Mouse (Mus musculus): ENCODE measurements around the gene Spocd1. TPM values are rescaled to one million over a fixed set of nuclear protein-coding genes. Genes with fewer than 3 reads are reported as not detected.

Gene Spocd1
- polyA plus RNA-seq, 1 experiment from 2014 or later: 0.06 TPM

GRCm38 (mm10) chr4:129978227-129978626, 49.2 kb downstream of the Spocd1 start:
- no peak for ATAC-seq (ENCODE audit: insufficient number of reproducible peaks, insufficient read depth, low FRiP score, low TSS enrichment, low read depth)
- peaks cover 76% of the 10 kb centered on the region for H3K27me3 ChIP-seq
- H3K9me3 ChIP-seq: no peaks in the 10 kb centered on the region
- peaks cover 28% of the 10 kb centered on the region for H3K4me1 ChIP-seq
- H3K4me3 ChIP-seq: no peak overlapping the region
- no peak overlapping the region for H3K9ac ChIP-seq
- H3K27ac ChIP-seq: no peak overlapping the region
- no peak overlapping the region for H3K4me2 ChIP-seq
- no peaks in the 10 kb centered on the region for H3K36me3 ChIP-seq
- WGBS: 56% methylated on average over 4 of the region's 4 CpGs

GRCm38 (mm10) chr4:129978930-129979329, 49.9 kb downstream of the Spocd1 start:
- H3K9me3 ChIP-seq: no peaks in the 10 kb centered on the region
- 58% methylated on average over 4 of the region's 4 CpGs for WGBS
- no peaks in the 10 kb centered on the region for H3K36me3 ChIP-seq
- no peak overlapping the region for H3K4me2 ChIP-seq
- no peak overlapping the region for H3K27ac ChIP-seq
- no peak for ATAC-seq (ENCODE audit: insufficient number of reproducible peaks, insufficient read depth, low FRiP score, low TSS enrichment, low read depth)
- no peak overlapping the region for H3K4me3 ChIP-seq
- H3K9ac ChIP-seq: no peak overlapping the region
- peaks cover 35% of the 10 kb centered on the region for H3K4me1 ChIP-seq
- H3K27me3 ChIP-seq: peaks cover 76% of the 10 kb centered on the region

DNA sequence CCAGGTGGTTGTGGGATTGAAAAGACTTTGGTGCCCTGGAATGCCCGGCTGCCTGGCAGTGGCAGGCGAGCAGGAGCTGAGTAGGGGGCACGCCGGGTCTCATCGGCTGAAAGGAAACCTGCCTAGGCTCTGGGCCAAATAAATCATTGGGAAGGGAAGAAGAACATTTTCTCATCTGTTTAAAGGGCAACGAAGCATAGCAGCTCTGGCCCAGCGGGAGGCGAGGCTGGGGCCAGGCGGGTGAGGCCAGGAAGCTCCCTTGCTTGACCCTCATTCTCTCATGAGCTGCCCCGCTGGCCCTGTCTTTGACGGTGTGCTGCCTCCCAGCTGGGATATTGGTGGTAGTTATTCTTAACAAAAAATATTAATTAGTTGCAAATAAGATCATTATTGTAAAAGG, 52.6 kb downstream of the Spocd1 start:
- no peaks in the 10 kb centered on the region for H3K9me3 ChIP-seq
- WGBS: 43% methylated on average over 11 of the region's 11 CpGs
- no peaks in the 10 kb centered on the region for H3K36me3 ChIP-seq
- no peak overlapping the region for H3K27ac ChIP-seq
- no peak for ATAC-seq (ENCODE audit: insufficient number of reproducible peaks, insufficient read depth, low FRiP score, low TSS enrichment, low read depth)
- H3K27me3 ChIP-seq: peaks cover 74% of the 10 kb centered on the region
- no peak overlapping the region for H3K4me2 ChIP-seq
- H3K4me3 ChIP-seq: no peak overlapping the region
- no peak overlapping the region; the same call in 1 of the 2 replicates for H3K9ac ChIP-seq
- peaks cover 52% of the 10 kb centered on the region for H3K4me1 ChIP-seq

GRCm38 (mm10) chr4:129983046-129983445, 54.0 kb downstream of the Spocd1 start:
- Histone ChIP-seq H3K4me2 (peak overlapping the region; percentile 95; the same call in 1 of the 2 replicates), H3K4me3 (no peak overlapping the region), H3K27me3 (peaks cover 83% of the 10 kb centered on the region), H3K36me3 (no peaks in the 10 kb centered on the region), H3K9me3 (no peaks in the 10 kb centered on the region), H3K9ac (no peak overlapping the region), H3K4me1 (peaks cover 64% of the 10 kb centered on the region), H3K27ac (peak overlapping the region; percentile 40; the same call in 1 of the 2 replicates)
- WGBS: 20% methylated on average over 5 of the region's 5 CpGs
- no peak for ATAC-seq (ENCODE audit: insufficient number of reproducible peaks, insufficient read depth, low FRiP score, low TSS enrichment, low read depth)

DNA sequence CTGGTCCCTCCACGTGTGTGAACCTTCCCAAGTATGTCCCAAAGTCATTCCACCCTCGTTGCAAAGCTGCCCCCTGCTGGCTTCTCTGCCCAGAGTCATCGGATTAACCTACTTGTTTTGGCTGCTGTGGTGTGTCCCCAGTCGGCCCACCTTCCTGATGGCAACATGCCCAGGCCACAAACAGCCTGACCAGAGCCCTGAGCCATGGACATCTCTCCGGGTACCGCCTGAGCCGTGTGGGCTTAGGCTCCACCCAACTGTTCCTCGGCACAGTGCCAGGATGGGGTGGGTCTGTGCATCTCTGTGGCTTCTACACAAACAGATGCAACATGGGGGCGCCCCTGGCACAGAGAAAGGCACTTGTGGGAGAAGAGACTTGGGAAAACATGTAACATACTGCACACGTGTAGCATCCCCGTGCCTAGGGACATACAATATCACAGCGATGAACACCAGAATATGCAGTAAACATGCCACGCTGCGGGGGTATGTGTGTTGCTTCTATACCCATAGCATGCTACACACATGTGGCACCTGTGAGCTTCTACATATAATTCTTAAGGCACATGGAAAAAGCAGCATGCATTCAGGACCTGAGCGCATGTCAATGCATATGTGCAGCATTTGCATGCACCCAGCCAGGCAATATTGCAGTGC, 54.8 kb downstream of the Spocd1 start:
- Histone ChIP-seq H3K4me3 (peak overlapping the region; percentile 73), H3K27ac (peak overlapping the region; percentile 17; the same call in 1 of the 2 replicates), H3K9ac (peak overlapping the region; percentile 86), H3K4me1 (peaks cover 64% of the 10 kb centered on the region), H3K4me2 (peak overlapping the region; percentile 95), H3K27me3 (peaks cover 83% of the 10 kb centered on the region), H3K9me3 (no peaks in the 10 kb centered on the region), H3K36me3 (no peaks in the 10 kb centered on the region)
- 4% methylated on average over 15 of the region's 15 CpGs for WGBS
- no peak for ATAC-seq (ENCODE audit: insufficient number of reproducible peaks, insufficient read depth, low FRiP score, low TSS enrichment, low read depth)

- H3K27ac ChIP-seq: peak within 1 kb of the TSS; percentile 51
- peak within 1 kb of the TSS; percentile 86 for H3K9ac ChIP-seq
- H3K4me3 ChIP-seq: peak within 1 kb of the TSS; percentile 73
- peaks cover 88% of the 10 kb centered on the region for H3K27me3 ChIP-seq
- ATAC-seq (ENCODE audit: insufficient number of reproducible peaks, insufficient read depth, low FRiP score, low TSS enrichment, low read depth): peak; percentile 57; the same call in 1 of the 2 replicates
- H3K36me3 ChIP-seq: no peaks in the 10 kb centered on the region
- no peaks in the 10 kb centered on the region for H3K9me3 ChIP-seq
- H3K4me2 ChIP-seq: peak within 1 kb of the TSS; percentile 95
- peaks cover 61% of the 10 kb centered on the region for H3K4me1 ChIP-seq
- WGBS: under 1% methylated on average over 47 of the region's 77 CpGs
These were observed 55.5 kb downstream of the Spocd1 start, which contains the start of gene Adgrb2 for GRCm38 (mm10) chr4:129984421-129985061. TSS of gene Adgrb2 (plus strand) at chr4:129984870.

GRCm38 (mm10) chr4:129985161-129985670, 56.2 kb downstream of the Spocd1 start:
- Histone ChIP-seq H3K9me3 (no peaks in the 10 kb centered on the region), H3K27ac (peak overlapping the region; percentile 39; the same call in 1 of the 2 replicates), H3K4me1 (peaks cover 66% of the 10 kb centered on the region), H3K4me2 (peak overlapping the region; percentile 95), H3K36me3 (no peaks in the 10 kb centered on the region), H3K27me3 (peaks cover 85% of the 10 kb centered on the region), H3K9ac (peak overlapping the region; percentile 86), H3K4me3 (peak overlapping the region; percentile 73)
- no peak for ATAC-seq (ENCODE audit: insufficient number of reproducible peaks, insufficient read depth, low FRiP score, low TSS enrichment, low read depth)
- under 1% methylated on average over 32 of the region's 48 CpGs for WGBS

DNA sequence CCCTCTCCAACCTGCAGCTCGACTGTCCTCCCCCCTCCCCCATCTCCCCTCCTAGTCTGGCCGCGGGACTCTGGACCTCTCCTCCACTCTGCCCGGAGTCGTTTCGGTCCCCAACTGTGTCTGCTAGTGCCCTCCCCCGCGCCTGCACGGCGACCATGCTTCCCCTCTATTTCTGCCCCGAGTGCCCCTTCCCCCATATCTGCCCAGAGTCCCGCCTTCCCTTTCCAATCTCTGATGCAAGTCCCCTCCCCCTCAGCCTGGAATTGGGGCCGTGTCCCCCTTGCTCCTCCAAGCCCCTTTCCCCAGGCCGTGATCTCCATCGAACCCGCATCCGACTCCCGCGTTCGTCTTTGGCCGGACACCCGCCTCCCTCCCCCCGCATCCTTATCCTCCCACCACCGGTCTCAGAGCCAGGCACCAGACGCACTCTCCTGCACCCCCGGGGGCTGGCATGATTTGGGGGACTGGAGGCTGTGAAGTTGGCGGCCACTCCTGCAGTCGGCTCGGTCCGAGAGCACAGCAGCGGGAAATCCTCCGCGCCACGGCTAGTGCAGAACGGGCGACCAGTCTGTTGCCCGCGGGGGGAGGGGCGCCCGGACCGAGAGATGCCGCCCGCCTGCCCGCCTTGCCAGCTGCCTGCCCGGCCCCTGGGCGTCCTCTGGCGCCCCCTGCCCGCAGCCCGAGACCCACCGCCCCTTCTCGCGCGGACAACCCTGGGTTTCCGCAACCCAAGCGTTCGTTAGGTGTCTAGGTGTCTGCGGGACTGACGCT, 56.8 kb downstream of the Spocd1 start:
- Histone ChIP-seq H3K4me3 (peak overlapping the region; percentile 73), H3K4me1 (peaks cover 66% of the 10 kb centered on the region), H3K27me3 (peaks cover 79% of the 10 kb centered on the region), H3K4me2 (peak overlapping the region; percentile 95), H3K36me3 (no peaks in the 10 kb centered on the region), H3K27ac (no peak overlapping the region), H3K9ac (peak overlapping the region; percentile 86), H3K9me3 (no peaks in the 10 kb centered on the region)
- no peak for ATAC-seq (ENCODE audit: insufficient number of reproducible peaks, insufficient read depth, low FRiP score, low TSS enrichment, low read depth)
- WGBS: under 1% methylated on average over 58 of the region's 58 CpGs

DNA sequence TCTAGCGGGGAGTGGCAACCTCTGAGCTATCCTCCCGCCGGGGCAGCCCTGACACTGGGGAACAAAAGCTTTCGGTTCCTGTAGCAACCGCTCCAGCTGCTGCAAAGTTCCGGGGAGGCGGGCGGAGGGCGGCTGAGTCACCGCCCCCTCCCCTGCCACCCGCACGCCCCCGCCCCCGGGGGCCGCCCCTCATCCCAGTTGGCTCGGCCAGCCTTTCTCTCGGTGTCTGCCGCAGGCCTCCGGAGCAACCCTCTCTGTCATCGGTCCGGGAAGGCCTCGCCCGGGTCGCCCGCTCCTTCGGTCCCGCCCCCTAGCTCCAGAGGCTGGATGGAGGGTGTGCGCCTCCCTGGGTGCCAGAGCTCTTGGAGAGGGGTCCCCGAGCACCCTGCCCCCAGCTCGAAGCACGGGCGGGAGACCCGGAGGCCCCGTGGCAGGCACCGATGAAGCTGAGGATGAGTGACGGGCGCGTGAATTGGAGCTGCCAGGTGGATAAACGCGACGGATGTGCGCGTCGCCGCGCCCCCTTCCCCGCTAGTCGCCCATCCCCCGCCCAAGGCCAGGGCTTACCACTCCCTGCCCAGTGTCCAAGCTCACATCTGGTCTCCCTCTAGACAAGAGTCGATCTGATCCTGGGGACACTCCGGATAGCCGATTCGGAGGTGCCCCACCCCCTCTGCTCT, 58.9 kb downstream of the Spocd1 start:
- no peak for ATAC-seq (ENCODE audit: insufficient number of reproducible peaks, insufficient read depth, low FRiP score, low TSS enrichment, low read depth)
- Histone ChIP-seq H3K4me3 (peak overlapping the region; percentile 48), H3K36me3 (peaks cover 11% of the 10 kb centered on the region), H3K27me3 (peaks cover 57% of the 10 kb centered on the region), H3K4me1 (peaks cover 49% of the 10 kb centered on the region), H3K9ac (peak overlapping the region; percentile 69), H3K4me2 (peak overlapping the region; percentile 95), H3K9me3 (no peaks in the 10 kb centered on the region), H3K27ac (no peak overlapping the region)
- WGBS: 2% methylated on average over 48 of the region's 53 CpGs

GRCm38 (mm10) chr4:129989925-129990324, 60.9 kb downstream of the Spocd1 start:
- Histone ChIP-seq H3K27ac (no peak overlapping the region), H3K9ac (no peak overlapping the region), H3K36me3 (peaks cover 19% of the 10 kb centered on the region), H3K27me3 (peaks cover 48% of the 10 kb centered on the region), H3K4me1 (peaks cover 39% of the 10 kb centered on the region), H3K4me2 (no peak overlapping the region), H3K4me3 (no peak overlapping the region), H3K9me3 (no peaks in the 10 kb centered on the region)
- ATAC-seq (ENCODE audit: insufficient number of reproducible peaks, insufficient read depth, low FRiP score, low TSS enrichment, low read depth): no peak
- 44% methylated on average over 4 of the region's 4 CpGs for WGBS

GRCm38 (mm10) chr4:129992720-129993119, 63.7 kb downstream of the Spocd1 start:
- no peaks in the 10 kb centered on the region for H3K9me3 ChIP-seq
- H3K9ac ChIP-seq: no peak overlapping the region
- peaks cover 17% of the 10 kb centered on the region for H3K4me1 ChIP-seq
- H3K27me3 ChIP-seq: peaks cover 36% of the 10 kb centered on the region
- 79% methylated on average over 16 of the region's 16 CpGs for WGBS
- ATAC-seq (ENCODE audit: insufficient number of reproducible peaks, insufficient read depth, low FRiP score, low TSS enrichment, low read depth): no peak
- no peak overlapping the region for H3K4me2 ChIP-seq
- H3K4me3 ChIP-seq: no peak overlapping the region
- peaks cover 27% of the 10 kb centered on the region for H3K36me3 ChIP-seq
- no peak overlapping the region for H3K27ac ChIP-seq
